22 mouse cellular contexts compared by ENCODE assay signal in genomic region chr5:67043932-67044331, GRCm38 (mm10). TPM values are rescaled to one million over a fixed set of nuclear protein-coding genes. Genes with fewer than 3 reads are reported as not detected.
"Had no signal": no experiment of that assay in that cellular context is flagged by ENCODE, and none has a peak within 500 bp of the region (broad histone marks: within the 10 kb centered on the region; RNA-seq: fewer than 3 reads in every experiment).

No protein-coding gene starts in this region.

- H3K27ac ChIP-seq: midbrain, embryonic 10.5 days; midbrain, embryonic 12.5 days; neural tube, embryonic 13.5 days; neural tube, embryonic 15.5 days had no signal

- H3K4me2 ChIP-seq: lung, embryonic 14.5 days; midbrain, embryonic 12.5 days; neural tube, embryonic 13.5 days; neural tube, embryonic 15.5 days had no signal

- H3K4me3 ChIP-seq: midbrain, embryonic 10.5 days; midbrain, embryonic 12.5 days; myocyte; neural tube, embryonic 13.5 days; neural tube, embryonic 15.5 days had no signal

- ATAC-seq: midbrain, embryonic 16.5 days had no signal

- DNase-seq: lung, adult 18-20 months; lung, embryonic 14.5 days; lung, postnatal 10 days; lung, postnatal 4 days; midbrain, embryonic 14.5 days; retina, postnatal 1 day; right cerebral cortex, adult 18-20 months; right cerebral cortex, postnatal 25 days; right cerebral cortex, postnatal 4 days; spleen, adult 18-20 months; thymus, adult 18-20 months; thymus, postnatal 14 days; thymus, postnatal 36 days had no signal

- H3K9me3 ChIP-seq: midbrain, embryonic 10.5 days; midbrain, embryonic 12.5 days; neural tube, embryonic 13.5 days; neural tube, embryonic 15.5 days had no signal

- H3K27me3 ChIP-seq: midbrain, embryonic 12.5 days; neural tube, embryonic 13.5 days; neural tube, embryonic 15.5 days had no signal

- H3K9ac ChIP-seq: lung, embryonic 14.5 days; midbrain, embryonic 12.5 days; neural tube, embryonic 13.5 days; neural tube, embryonic 15.5 days had no signal

- H3K4me1 ChIP-seq: midbrain, embryonic 10.5 days; midbrain, embryonic 12.5 days; neural tube, embryonic 13.5 days; neural tube, embryonic 15.5 days had no signal

RNA-seq across cellular contexts. Expression of gene Phox2b, which starts 55.2 kb away (rescaled TPM):
- total RNA-seq: megakaryocyte, adult 5-6 weeks; megakaryocyte-erythroid progenitor cell, adult 5-6 weeks had no signal
- polyA plus RNA-seq: myocyte; thymus, postnatal 0 days had no signal
